Mouse (Mus musculus) thymus, adult 18-20 months (tissue): ENCODE results near the gene Calml3.

Source experiments
- DNase-seq, 2 experiments: peaks; one replicate each; pipeline ENCODE4 v3.0.0; 2022; ENCODE audit warnings: mixed read lengths in 2 of 2

The Calml3 gene

GRCm38 (mm10) chr13:3779575-3780226 is 24.4 kb downstream of the Calml3 start:
- DNase-seq, result no peak

GRCm38 (mm10) chr13:3778591-3779364 is 25.3 kb downstream of the Calml3 start:
- DNase-seq, result no peak

- DNase-seq, result no peak
Observed at GRCm38 (mm10) chr13:3777216-3777912, 26.8 kb downstream of the Calml3 start.

- no peak for DNase-seq
Observed at GRCm38 (mm10) chr13:3776446-3776845, 27.7 kb downstream of the Calml3 start.

- DNase-seq, result no peak
Observed at GRCm38 (mm10) chr13:3774991-3775390, 29.1 kb downstream of the Calml3 start.

- DNase-seq, result no peak
Observed at GRCm38 (mm10) chr13:3774280-3774679, 29.8 kb downstream of the Calml3 start.

- DNase-seq, result no peak
Observed at GRCm38 (mm10) chr13:3773149-3773688, 30.9 kb downstream of the Calml3 start.

GRCm38 (mm10) chr13:3771221-3771620 is 32.9 kb downstream of the Calml3 start:
- no peak for DNase-seq

- no peak for DNase-seq
Observed at GRCm38 (mm10) chr13:3770170-3771024, 33.7 kb downstream of the Calml3 start.

GRCm38 (mm10) chr13:3769531-3769930 is 34.6 kb downstream of the Calml3 start:
- no peak for DNase-seq

- DNase-seq, result no peak
Observed at GRCm38 (mm10) chr13:3768621-3769020, 35.5 kb downstream of the Calml3 start.

GRCm38 (mm10) chr13:3767086-3767485 is 37.0 kb downstream of the Calml3 start:
- no peak for DNase-seq

GRCm38 (mm10) chr13:3765781-3766180 is 38.3 kb downstream of the Calml3 start:
- DNase-seq, result no peak

- DNase-seq, result no peak
Observed at GRCm38 (mm10) chr13:3761131-3761530, 43.0 kb downstream of the Calml3 start.

- DNase-seq, result no peak
Observed at GRCm38 (mm10) chr13:3758347-3758746, 45.8 kb downstream of the Calml3 start.

GRCm38 (mm10) chr13:3753291-3753690 is 50.8 kb downstream of the Calml3 start:
- DNase-seq, result no peak
